Mouse (Mus musculus) cerebellum, adult 2 months (tissue): ENCODE measurements at regions not wholly inside any gene's neighbourhood (a gene's known extent, or its start where the extent isn't known, plus 50 kb on each side); places are given as distances from the start of the nearest gene placed in this dataset.

ENCODE experiments used
- CTCF ChIP-seq: fragments of 200-500 bp; IDR thresholded peaks from 2 replicates; pipeline ENCODE4 v1.5.1; 2011; ENCODE audit warnings: low read depth, mild to moderate bottlenecking, control low read depth, low read length, moderate library complexity, borderline replicate concordance; ENCODE audit not compliant: insufficient read depth
- POLR2A ChIP-seq: fragments of 200-500 bp; IDR thresholded peaks from 2 replicates; pipeline ENCODE4 v1.6.1; 2011; ENCODE audit warnings: low read length, control low read depth, borderline replicate concordance; ENCODE audit not compliant: insufficient read depth

DNA sequence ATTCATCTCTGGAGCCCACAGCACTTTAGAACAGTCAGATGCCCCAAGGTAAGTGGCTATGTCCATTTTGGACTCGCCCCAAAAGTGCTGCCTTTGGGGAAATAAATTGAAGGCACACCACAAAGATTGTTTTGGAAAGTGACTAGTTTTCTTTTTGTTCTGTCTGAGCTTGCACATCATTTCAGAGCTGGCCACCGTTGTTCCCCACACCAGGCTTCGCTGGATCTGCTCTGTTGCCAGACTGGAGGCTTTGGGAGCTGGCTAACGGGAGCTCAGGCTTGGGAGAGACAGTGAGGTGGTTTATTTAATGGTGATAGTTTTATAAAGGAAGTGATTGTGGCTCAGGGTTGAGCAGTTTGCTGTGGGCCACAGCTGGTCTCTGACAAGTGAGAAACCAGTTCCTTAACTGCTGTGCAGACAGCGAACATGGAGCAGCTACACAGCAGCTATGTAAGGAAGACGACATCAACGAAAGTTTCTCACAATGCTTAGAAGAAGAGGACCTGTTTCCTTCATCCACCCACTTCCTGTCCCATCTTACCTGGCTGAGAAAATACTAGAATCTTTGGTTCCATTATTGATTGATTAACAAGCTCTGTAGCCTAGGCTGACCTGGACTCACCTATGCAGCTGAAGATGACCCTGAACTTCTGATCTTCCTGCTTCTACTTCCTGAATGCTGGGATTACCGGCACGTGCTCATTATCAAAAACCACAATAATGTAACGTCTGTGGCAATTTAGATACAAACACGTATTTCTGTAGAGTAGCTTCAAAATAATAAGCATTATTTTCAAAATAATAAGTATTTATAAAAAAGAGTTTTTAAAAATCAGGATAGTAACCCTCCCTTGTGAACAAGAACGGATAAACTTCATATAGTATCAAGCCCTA is 229.1 kb upstream of the Jade1 start:
- no peak for TF ChIP-seq CTCF
- no peak for TF ChIP-seq POLR2A
